Mouse (Mus musculus) cerebellum, adult 9-10 months (tissue): ENCODE measurements around the gene Ctss.
"Not testable (repeated sequence)": the region's sequence is repeated elsewhere in the genome, so short reads cannot be mapped to it uniquely, and the experiment has no call there.

Experiments
- DNase-seq: peaks from one replicate; pipeline ENCODE4 v3.0.0; 2022

Gene Ctss

DNA sequence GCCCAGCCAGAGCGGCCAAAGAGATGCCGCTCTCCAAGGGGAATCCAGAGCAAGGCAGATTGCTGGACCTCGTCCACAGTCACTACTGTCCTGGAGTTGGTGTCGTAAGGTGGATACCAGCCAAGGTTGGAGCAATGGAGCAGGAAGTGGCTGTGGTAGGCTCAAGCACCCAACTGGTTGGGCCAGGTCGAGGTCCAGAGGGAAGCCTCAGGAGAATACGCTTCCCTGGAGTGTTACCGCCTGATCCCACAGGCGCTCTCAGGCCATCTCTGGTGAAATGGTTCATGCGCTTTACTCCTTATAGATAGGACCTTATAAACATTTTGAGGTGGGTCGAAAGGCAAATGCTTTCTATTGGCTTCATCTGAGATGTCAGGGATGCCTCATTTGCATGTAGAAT lies 12.3 kb downstream of the Ctss start:
- DNase-seq: no peak

DNA sequence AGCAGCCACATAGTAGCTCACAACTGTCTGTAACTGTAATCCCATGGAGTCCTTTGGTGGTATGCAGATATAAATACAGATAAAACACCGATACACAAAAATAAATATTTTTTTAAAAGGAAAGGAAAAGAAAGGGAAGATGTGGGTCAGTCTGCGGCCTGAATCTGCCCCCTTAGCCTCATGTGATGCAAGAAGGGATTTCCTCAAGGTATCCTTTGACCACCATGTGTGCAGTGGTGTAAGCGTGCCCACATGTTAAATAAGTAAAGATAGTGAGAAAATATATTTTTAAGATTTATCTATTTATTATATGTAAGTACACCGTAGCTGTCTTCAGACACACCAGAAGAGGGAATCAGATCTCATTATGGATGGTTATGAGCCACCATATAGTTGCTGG lies 13.3 kb downstream of the Ctss start:
- no peak for DNase-seq

DNA sequence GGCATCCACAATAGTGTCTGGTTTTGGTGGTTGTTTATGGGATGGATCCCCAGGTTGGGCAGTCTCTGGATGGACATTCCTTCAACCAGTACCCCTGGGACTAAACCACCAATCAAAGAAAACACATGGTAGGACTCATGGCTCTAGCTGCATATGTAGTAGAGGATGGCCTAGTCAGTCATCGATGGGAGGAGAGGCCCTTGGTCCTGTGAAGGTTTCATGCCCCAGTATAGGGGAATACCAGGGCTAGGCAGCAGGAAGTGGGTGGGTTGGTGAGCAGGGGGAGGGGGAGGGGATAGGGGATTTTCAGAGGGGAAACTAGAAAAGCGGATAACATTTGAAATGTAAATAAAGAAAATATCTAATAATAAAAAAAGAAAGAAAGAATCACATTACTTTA lies 14.6 kb downstream of the Ctss start:
- DNase-seq: not testable (repeated sequence)

DNA sequence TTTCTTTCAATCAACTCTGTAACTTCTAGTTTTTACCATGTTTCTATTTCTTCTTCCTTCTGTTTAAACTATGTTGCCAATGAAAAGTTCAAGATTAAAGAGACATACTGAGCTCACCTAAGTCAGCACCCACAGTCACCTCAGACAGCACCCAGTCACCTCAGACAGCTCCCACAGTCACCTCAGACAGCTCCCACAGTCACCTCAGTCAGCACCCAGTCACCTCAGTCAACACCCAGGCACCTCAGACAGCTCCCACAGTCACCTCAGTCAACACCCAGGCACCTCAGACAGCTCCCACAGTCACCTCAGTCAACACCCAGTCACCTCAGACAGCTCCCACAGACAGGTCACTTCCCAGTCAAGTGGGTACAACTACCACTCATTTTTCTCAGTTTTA lies 15.6 kb downstream of the Ctss start:
- DNase-seq: no peak

DNA sequence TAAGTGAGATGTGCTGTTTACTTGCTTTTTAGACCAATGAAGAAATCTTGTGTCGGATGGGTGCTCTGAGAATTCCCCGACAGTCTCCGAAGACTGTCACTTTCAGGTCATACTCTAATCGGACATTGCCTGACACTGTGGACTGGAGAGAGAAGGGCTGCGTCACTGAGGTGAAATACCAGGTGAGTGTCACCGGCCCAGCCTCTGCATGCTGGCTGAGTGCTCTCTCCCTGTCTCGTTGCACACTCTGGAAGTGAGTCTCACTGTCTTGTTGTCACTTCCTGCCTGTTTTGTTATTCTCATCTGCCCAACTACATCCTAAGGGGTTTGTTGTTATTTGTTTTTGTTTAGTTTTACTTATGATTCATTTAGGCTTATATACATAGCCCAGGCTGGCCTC lies 16.4 kb downstream of the Ctss start:
- DNase-seq: no peak

DNA sequence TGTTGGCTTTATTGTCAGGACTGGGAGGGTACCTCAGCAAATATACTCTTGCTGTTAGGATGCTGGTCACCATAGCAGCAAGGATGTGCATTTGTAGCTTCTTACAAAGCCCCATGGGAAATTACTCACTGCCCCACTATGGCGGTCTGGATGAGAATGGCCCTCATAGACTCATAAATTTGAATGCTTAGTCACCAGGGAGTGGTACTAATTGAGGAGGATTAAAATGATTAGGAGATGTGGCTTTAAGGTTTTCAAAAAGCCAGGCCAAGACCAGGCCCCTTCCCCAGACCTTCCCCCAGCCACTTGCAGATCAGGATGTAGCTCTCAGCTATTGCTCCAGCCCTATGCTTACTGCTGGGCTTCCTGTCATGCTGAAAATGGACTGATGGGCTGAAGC lies 23.6 kb downstream of the Ctss start:
- DNase-seq: no peak

DNA sequence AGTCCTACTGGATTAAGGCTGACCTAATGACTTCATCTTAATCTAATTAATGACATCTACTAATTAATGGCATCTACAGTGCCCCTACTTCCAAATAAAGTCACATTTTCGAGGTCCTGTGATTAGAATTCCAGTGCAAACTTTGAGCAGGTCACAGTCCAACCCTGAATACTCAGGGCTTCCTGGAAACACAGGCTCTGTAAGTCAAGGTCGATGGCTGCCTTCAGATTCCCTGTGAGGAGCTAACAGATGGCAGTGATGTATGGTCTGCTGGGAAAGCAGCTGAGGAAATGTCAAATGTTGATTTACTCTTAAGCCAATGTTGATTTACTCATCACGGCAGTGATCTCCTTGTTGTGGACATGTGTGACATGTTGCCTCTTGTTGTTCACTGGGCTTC lies 27.4 kb downstream of the Ctss start:
- no peak for DNase-seq

DNA sequence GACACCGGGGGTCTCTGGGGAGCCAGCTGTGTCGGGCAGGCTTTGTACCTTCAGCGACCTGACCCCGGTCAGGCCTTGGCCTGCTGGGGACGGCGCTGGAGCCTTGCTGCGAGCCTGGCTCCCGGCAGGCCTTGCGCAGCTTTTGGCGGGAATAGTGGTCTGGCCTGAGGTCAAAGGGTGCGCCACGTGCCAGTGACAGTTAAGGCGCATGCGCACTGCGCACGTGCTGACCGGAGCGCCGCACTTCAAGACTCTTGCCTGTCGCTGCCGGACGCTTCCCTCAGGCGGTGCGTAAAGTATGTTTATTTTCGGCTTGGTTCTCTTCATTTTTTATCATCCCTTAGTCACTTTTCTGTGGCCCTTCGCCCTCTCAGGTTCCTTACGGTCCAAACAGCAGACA lies 32.9 kb downstream of the Ctss start, which contains the start of gene Hormad1:
TSS of gene Hormad1 (plus strand) at position 241 of the 400 bp plus-strand sequence.
- DNase-seq: no peak

DNA sequence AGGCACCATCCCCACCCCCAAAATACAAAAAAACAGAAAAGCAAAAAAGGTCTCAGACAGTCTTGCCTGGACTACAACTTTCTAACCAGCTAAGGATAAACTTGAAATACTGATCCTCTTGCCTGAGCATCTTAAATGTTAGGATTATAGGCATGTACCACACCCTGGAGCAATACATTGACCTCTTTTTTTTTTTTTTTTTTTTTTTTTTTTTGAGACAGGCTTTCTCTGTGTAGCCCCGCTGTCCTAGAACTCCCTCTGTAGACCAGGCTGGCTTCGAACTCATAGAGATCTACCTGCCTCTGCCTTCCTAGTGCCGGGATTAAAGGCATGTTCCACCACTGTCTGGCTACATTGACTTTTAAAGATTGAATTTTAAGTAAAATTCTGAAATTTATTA lies 34.2 kb downstream of the Ctss start:
- no peak for DNase-seq

DNA sequence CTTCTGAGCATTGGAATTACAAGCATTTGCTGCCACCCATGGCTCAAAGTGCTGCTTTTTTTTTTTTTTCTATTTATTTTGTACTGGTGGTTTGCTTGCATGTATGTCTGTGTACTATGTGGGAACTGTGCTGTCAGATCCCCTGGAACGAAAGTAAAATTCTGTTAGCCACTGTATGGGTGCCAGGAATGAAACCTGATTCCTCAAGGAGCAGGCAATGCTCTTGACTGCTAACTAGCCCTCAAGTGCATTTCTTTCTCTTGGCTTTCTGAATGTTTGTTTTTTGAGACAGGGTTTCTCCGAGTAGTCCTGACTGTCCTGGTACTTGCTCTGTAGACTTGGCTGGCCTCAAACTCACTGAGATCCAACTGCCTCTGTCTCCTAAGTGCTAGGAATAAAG lies 35.2 kb downstream of the Ctss start:
- DNase-seq: no peak

DNA sequence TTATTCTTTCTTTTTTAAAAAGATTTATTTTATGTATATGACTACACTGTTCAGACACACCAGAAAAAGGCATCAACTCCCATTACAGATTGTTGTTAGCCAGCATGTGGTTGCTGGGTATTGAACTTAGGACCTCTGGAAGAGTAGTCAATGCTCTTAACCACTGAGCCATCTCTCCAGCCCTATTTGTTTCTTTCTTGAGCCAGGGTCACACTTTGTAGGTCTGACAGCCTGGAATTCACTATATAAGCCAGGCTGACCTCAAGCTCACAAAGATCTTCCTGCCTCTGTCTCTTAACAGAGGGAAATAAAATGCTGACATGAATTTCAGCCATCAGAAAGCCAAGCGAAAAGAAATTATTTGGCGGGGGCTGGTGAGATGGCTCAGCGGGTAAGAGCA lies 43.0 kb downstream of the Ctss start:
- no peak for DNase-seq

DNA sequence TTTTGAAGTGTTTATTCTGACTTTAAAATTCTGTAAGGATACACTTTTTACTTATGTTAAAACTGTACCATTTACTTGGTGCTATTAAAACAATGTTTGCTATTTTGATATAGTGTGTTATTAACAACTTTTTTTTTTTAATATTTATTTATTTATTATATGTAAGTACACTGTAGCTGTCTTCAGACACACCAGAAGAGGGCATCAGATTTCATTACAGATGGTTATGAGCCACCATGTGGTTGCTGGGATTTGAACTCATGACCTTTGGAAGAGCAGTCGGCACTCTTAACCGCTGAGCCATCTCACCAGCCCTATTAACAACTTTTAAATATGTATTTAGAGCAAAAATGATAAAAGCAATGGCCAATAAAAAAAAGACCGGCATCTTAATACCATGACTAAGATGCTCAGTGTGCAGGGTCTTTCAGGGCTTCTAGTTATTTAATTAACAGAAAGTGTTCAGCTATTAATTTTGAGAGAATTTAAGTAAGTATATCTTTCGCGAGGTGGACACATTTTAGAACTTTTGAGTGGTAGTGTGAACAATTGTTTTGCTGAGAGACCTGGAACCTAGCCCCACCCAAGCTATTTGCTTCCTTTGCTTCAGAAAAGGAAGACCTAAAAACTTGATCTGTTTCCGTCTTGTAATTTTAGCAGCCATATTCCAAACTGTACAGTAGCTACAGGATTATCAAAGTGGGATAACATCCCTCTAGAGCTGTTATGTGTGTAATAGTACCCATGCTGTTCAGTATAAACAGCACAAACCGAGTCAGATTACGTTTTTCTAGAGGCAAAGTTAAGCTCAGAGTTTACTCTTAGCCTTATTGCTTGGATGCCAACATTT lies 61.4 kb downstream of the Ctss start:
- no peak for DNase-seq

DNA sequence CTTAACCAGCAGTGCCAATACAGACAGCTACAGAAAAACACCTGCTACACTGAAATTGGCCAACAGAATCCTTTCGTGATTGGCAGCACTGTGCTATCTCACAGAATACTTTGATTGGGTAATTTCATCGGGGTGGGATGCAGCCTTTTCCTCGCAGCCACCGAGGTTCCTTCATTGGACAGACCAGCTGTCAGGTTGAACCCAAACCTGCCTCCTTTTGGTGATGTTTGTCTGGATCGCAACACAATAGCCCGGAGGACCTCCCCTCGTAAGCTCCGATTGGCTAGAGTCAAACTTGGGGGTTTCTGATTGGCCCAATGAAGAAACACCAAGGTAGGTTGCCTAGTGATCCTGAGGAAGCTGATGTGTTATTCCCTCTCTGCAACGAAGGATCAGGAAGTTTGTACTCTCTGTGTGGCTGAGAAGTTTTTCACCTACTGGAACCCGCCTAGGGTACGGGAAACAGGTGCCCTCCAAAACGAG lies 62.1 kb downstream of the Ctss start, which contains the start of gene Golph3l:
TSS of gene Golph3l (plus strand) at position 331 of the 483 bp plus-strand sequence.
- peak; percentile 99 for DNase-seq

DNA sequence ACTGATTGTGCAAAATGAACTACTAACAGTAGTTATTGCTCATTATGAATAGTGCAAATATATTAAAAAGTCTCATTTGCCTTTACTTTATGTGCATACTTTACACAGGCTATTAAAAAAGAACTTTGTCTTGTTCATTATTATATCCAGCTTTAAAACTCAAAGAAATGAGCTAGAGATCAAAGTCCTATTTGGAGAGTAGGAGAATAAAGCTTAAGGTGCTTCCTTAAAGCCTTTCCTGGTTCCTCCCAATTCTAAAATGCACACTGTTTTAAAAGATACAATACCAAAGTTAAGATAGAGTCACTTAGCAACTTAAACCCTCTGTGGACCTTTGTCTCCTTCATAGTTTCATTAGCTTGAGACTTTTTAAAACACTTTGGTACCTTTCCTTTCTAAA lies 72.1 kb downstream of the Ctss start:
- DNase-seq: no peak

DNA sequence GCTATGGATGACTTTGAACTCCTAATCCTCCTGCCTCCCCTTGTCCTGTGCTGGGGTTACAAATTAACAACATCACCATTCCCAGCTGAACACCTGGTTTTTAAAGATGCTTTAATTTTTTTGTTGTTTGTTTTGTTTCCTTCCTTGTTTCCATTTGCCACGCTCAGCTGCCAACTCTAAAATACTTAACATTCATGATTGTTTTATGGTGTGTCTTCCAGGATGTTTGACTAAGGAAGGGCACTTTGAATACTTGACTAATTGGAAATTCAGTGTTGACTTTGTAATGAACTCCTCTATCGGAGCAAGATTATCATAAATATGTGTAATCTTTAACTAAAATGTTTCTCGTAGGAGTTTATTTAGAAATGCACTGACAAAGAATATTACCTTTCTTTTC lies 74.7 kb downstream of the Ctss start:
- no peak for DNase-seq
